Mouse (Mus musculus): Measurements from ENCODE around the gene Dync1li2.

The Dync1li2 gene

GRCm38 (mm10) chr8:104416022-104416421 is 26.8 kb downstream of the Dync1li2 start:
- DNase-seq (ENCODE audit: extremely low spot score, low read depth, low spot score) = no peak

GRCm38 (mm10) chr8:104414204-104414603 is 28.6 kb downstream of the Dync1li2 start:
- no peak for DNase-seq (ENCODE audit: extremely low spot score, low read depth, low spot score)

DNA sequence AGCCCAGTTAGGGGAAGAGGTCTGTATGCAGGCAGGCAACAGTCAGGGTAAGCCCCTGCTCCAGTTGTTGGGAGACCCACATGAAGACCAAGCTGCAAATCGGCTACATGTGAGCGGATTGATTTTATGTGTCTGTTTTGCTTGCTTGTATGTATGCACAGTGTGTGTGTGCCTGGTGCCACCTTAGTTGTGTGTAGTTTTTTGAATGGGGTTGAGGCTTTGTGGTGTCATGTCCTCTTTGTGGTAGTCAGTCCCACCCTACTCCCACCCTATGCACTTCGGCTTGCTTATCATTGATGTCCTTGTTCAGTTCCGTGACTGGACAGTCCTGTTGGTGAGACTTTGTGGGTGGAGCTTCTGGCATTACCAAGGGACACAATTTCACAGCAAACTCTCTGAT is 29.1 kb downstream of the Dync1li2 start:
- DNase-seq (ENCODE audit: extremely low spot score, low read depth, low spot score) = no peak

- no peak for DNase-seq (ENCODE audit: extremely low spot score, low read depth, low spot score)
These were observed 29.9 kb downstream of the Dync1li2 start for GRCm38 (mm10) chr8:104412805-104413532.

DNA sequence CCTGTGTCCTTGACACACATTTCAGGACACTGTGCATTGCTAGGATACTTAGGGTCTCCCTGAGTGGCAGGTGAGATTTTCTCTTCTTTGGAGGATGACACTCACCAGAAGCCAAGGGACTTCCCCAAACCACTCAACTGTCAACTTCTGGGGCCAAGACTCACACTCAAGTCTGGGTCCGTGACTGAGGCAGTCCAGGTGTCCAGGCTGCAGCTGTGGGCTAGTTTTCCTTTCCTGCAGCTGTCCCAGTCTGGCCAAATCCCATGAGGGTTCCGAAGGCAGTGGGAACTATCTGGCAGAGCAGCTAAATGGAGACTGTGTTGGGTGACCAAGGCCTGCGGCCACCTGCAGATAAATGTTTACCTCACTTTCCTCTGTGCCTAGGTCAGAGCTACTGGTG is 30.9 kb downstream of the Dync1li2 start:
- DNase-seq (ENCODE audit: extremely low spot score, low read depth, low spot score) = no peak

- DNase-seq (ENCODE audit: extremely low spot score, low read depth, low spot score) = no peak
These were observed 31.4 kb downstream of the Dync1li2 start for GRCm38 (mm10) chr8:104411468-104411867.

DNA sequence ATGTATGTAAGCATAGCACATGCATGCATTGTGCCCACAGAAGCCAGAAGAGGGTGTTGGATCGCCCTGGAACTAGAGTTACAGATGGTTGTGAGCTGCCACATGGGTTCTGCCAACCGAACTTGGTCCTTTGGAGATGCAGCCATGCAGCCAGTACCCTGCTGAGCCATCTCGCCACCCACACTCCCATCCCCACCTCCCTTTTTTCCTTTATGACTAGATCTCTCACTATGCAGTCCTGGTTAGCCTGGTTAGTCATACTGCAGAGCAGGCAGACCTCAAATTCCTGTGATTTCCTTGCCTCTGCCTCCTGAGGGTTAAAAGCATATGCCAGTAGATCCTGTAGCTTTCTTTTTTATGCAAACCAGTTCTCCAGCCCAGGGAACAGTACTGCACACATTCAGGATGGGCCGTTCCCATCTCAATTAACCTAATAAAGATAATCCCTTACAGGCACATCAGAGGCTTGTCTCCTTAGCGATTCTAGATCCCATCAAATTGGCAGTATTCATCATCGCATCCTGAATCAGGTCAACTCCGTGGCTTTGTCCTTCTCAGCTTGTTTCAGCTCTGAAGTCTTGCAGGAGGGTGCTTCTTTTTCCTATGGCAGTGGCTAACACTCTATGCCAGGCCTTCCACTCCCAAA is 32.1 kb downstream of the Dync1li2 start:
- DNase-seq (ENCODE audit: extremely low spot score, low read depth, low spot score) = no peak

DNA sequence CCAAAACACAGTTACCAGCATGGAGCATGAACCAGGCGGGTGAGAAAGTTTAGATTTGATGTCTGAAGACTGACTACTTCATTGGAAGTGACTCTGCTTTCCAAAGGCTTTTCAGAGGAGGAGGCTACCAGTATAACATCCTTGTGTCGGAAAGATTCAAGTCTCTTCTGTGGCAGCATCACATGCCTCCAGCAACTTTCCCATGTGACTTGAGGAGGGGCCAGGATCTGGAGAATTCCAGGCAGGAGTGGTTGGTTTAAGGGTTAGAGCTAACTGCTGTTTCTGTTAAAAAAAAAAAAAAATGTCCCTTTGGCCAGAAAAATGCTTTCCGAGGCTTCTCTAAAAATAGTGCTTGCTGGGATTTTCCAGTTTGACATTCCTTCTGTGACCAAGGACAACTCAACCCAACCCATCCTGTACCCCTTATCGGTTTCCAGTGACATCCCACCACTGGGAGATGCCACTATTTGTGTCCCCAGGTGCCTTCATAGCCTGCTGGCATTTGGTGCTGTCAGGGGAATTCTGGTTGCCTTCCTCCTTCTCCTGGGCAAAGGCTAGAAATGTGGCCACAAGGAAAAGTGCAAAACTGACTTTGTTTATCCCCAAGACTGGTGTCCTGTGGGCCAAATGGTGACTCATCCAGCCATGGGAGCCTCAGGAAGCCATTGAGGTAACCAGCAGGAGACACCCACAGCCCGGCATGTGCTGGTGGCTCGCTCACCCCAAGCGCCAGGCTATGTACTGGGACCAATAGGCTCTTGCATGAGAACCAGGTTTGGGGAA is 34.3 kb downstream of the Dync1li2 start:
- DNase-seq (ENCODE audit: extremely low spot score, low read depth, low spot score) = no peak

DNA sequence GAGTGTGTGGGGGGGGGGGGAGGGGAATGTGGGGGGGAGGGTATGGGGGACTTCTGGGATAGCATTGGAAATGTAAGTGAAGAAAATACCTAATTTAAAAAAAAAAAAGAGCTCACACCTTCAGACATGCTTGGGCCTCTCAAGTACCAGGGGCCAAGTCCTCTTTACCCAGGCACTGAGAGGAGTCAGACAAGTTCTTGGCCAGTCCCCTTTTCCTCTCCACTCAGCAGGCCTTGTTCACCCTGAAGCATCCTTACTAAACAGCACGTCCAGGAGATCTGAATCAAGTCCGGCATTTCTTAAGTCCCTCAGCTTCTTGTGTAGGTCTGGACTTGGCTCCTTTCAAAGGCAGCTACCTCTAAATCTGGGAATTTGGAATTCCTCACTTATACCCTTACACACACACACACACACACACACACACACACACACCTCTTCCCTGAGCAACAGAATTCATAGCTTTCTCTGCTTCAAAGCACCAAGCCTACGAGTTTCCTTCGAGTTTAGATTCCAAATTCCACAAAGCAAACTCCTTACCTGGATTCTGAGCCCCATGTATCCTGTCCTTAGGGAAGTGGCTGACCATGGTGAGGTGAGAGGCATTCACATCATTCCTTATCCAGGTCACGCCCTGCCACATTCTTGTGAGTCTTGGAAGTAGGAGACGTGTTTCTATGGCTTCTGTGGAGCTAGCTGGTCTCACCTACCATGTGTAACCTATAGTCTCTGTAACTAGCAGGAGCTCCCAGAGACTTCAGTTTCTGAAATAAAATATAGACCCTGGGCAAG is 36.3 kb downstream of the Dync1li2 start:
- no peak for DNase-seq (ENCODE audit: extremely low spot score, low read depth, low spot score)

DNA sequence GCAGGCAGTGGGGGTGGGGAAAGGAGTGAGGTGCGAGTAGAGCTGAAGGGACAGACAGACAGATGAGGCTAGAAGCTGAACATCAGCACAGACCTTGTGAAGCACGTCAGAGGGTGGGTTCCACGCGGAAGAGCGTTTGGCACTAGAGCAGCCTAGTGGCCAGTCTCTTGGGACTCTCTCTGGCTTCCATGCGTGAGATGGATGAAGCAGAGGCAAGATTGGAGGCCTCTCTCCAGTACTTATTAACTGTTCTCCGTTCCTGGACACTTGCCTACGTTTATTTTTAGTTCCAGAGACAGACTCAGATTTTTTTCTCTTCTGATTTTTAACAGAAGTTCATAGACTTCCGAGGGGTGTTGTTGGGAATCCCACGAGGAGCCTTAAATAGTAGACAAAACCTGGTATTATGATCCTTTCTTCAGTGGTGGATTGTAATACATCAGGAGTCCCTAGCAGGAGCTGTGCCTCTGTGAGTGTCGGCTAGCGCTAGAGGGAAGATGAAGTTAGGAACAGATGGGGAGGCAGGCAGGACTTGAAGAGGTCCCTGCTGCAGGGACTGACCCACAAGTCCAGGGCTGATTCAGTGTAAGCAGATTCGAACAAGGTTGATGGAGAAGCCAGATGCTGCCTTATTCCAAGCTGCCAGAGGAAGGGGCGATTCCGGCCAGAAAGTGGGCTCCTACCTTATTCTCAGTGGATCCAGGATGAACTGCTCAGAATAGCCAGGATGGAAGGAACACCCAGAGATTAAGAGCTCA is 37.2 kb downstream of the Dync1li2 start:
- DNase-seq (ENCODE audit: extremely low spot score, low read depth, low spot score) = no peak

DNA sequence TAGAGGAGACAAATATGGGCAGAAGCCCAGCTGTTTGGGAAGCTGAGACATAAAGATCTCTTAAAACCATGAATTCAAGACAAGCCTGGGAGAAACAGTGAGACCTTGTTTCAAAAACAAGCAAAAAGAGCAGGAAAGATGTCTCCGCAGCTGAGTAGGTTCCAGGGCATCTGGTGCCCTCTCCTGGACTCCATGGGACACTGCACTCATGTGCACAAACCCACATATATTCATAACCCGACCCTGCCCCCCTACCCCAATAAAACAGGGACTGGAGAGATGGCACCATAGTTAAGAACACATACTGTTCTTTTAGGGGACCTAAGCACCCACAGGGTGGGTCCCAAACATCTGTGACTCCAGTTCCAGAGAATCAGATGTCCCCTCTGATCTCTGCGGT is 39.3 kb downstream of the Dync1li2 start:
- DNase-seq (ENCODE audit: extremely low spot score, low read depth, low spot score) = no peak

GRCm38 (mm10) chr8:104395703-104396357 is 47.0 kb downstream of the Dync1li2 start, which contains the start of gene Cmtm4:
Cmtm4 (minus strand) TSS chr8:104395807.
- no peak for DNase-seq (ENCODE audit: extremely low spot score, low read depth, low spot score)

GRCm38 (mm10) chr8:104394801-104395702 is 47.8 kb downstream of the Dync1li2 start:
- no peak for DNase-seq (ENCODE audit: extremely low spot score, low read depth, low spot score)

GRCm38 (mm10) chr8:104393767-104394166 is 49.1 kb downstream of the Dync1li2 start:
- DNase-seq (ENCODE audit: extremely low spot score, low read depth, low spot score) = no peak

GRCm38 (mm10) chr8:104393139-104393538 is 49.7 kb downstream of the Dync1li2 start:
- no peak for DNase-seq (ENCODE audit: extremely low spot score, low read depth, low spot score)

- no peak for DNase-seq (ENCODE audit: extremely low spot score, low read depth, low spot score)
These were observed 52.6 kb downstream of the Dync1li2 start for GRCm38 (mm10) chr8:104390245-104390644.

DNA sequence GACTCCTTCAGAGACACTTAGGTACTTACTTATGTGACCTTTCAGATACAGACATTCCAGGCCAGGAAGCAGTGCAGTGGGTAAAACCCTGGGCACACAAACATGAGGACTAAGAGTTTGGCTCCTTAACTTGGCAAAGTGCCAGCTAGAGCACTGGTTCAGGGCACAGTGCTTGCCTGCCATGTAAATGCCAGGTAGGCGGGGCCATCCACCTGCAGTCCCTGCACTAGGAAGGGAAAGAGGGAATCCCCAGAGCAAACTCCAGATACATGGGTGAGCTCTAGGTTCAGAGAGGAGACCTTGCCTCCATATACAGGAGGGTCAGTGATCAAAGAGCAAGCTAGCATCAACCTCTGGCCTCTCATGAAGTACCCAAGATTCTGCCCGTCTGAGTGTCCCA is 54.9 kb downstream of the Dync1li2 start:
- no peak for DNase-seq (ENCODE audit: extremely low spot score, low read depth, low spot score)

GRCm38 (mm10) chr8:104387501-104387900 is 55.3 kb downstream of the Dync1li2 start:
- no peak for DNase-seq (ENCODE audit: extremely low spot score, low read depth, low spot score)

- no peak for DNase-seq (ENCODE audit: extremely low spot score, low read depth, low spot score)
These were observed 56.2 kb downstream of the Dync1li2 start for GRCm38 (mm10) chr8:104386693-104387092.
